Mouse (Mus musculus): Measurements from ENCODE around the gene Epo. TPM values are rescaled to one million over a fixed set of nuclear protein-coding genes. Genes with fewer than 3 reads are reported as not detected.

The Epo gene
- polyA plus RNA-seq (2017; shearing (Covaris generic)): not detected

DNA sequence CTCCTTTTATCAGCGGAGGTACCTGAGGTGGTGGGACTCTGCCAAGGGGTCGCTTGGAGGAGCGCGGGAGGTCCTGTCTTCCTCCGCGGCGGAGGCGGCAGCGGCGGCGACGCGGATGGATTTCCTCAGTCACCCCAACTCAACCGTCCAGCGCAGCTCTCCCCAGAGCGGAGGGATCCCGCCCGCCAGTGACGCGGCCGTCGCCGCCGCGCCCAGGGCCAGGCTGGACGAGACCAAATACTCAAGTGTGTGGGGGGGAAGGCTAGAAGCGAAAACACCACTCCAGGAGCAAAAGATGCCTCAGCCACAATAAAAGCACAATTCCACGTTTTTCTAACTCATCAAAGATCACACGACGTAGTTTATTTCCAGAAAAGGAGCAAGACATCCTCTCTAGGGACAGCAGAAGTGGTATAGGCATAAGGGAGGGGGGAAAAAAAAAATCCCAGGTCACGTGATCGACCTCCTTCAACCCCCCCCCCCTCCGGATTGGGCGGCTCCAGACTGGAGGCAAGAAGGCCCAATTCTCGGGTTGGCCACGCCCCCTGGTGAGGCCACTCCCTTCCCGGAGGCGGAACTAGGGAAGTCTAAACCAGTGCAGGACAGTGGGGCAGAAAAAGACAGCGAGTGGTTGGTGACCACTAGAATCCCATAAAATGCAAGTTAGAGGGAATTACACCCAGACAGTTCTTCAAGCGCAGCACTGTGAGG, at the start of gene Epo, which contains the start of gene Gnb2:
Gene Epo, minus strand, starts transcription at position 126 of the 711 bp plus-strand sequence.
Gene Gnb2, minus strand, starts transcription at position 394 of the 711 bp plus-strand sequence.

DNA sequence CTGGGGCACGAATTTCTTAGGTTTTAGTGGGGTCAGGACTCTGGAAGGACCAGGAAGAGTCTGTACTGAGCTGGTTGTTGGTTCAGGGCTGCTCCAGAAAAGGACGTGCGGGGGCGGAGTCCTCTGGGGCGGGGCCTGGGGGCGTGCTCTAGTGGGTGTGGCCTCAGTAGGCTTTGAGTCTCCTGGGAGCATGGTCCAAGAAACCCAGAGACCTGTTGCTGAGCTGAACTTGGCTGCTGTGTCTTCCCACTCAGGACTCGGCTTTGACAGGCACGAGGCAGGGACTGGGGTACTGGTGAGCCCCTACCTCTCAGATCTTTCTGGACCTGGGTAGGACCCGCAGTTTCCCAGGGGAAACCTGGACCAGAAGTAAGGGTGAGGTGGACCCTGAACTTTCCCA, 36.6 kb upstream of the Epo start, which contains the start of gene Tfr2:
Gene Tfr2, plus strand, starts transcription at position 176 of the 400 bp plus-strand sequence.

DNA sequence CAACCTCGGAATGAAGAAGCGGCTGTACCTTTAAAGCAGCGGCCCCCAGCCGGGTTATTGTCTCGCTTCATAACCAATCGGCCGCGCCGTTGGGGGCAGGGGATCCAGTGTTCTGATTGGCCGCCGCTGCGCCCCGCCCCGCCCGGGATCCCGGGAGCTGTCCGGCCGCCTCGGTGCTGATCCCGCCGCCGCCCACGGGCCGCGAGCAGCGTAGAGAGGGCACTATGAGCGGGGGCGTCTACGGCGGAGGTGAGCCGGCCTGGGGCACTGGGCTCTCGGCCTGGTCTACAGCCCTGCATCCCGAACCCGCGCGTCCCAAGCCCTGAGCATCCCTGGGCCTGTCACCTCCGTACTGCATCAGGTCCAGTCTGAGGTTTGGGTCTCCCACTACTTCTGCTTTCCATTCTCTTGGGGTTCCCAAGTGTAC, 20.4 kb upstream of the Epo start, which contains the start of gene Actl6b:
Gene Actl6b, plus strand, starts transcription at position 107 of the 427 bp plus-strand sequence.

DNA sequence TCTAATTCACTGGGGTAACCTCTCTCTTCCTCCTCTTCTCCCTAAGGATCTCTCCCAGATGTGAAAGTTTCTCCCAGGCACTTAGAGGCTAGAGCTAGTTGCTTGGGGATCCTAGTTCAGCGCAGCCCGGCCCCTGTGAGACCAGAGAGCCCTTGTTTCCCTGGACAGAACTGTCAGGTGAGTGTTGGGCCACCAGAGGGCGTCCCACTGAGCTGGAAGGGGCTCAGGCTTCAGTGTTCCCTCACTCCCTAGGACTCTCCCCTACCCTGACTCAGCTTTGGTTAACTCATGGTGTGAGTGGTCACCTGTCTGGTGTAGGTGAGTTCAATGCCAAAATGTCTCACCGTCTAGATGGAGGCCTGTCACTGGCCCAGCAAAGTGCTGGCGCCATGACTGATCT, 14.6 kb downstream of the Epo start, which contains the start of gene Gigyf1:
Gene Gigyf1, plus strand, starts transcription at position 113 of the 400 bp plus-strand sequence.

DNA sequence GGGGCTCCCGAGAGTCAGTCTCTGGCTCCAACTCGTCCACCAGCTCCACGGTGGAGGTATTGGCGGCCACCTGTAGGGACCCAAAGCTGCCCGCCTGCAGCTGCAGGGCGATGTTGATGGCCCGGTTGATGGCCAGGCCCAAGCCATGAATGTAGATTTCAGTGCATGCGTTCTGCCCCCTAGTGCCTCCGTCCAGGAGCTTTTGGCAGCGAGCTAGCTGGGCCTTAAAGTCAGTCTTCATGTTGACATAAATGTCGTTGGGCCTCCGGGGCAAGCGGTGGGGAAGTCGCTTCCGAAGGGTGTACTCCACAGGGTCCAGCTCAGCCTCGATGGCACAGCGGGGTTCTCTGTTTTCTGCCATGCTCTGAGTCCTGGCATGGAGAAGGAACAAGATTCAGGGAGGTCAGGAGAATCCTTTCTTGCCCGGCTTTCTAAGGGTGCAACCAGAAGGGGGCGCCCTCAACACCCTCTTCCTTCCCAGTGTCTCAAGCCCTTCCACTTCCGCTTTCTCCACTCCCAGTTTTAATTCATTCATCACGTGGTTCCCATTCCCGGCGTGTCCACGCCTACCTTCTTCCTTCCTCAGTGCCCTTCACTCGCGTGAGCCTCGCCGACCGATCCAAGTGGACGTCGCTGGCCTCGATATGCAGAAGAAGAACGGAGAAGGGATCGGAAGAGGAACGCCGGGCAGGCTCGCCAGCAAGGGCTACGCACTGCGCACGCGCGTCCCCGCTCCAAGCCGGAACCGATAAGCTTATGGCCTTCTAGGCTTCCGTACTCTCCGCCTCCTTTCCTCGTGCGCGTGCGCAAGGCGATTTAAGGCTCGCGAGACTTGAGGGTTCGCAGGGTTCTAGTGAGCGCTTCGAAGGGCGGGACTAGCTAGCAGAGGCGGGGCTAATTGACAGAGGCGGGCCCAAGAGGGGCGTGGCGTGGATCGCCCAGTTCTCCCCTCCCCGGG, 31.1 kb downstream of the Epo start, which contains the start of gene Pop7:
Gene Pop7, minus strand, starts transcription at position 810 of the 958 bp plus-strand sequence.

DNA sequence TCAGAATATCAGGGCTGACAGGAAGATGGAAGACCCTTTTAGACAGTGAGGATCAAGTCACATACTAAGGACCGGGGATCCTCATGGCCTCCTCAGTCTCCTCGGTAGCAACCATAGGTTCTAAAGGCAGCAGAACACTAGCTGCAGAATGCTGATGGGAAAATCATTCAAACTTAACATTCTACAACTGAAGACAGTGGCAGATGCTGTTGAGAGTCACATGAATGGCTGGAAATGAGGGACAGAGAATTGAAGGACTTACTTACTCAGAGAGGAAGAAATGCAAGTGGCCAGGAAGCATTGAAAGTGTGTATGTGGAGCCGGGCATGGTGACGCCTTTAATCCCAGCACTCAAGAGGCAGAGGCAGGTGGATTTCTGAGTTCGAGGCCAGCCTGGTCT, 56.1 kb downstream of the Epo start, which contains the start of gene Zan:
Gene Zan, minus strand, starts transcription at position 101 of the 400 bp plus-strand sequence.

Other genes starting within 250 kb of the Epo start
- 0.14 TPM for gene Ache, start 245.7 kb downstream of the Epo start, polyA plus RNA-seq (2017; shearing (Covaris generic))
- gene Ufsp1, start 238.6 kb downstream of the Epo start, polyA plus RNA-seq (2017; shearing (Covaris generic)): 2.7 TPM
- 86.0 TPM for gene Srrt, start 225.6 kb downstream of the Epo start, polyA plus RNA-seq (2017; shearing (Covaris generic))
- 6.0 TPM for gene Trip6, start 218.8 kb downstream of the Epo start, polyA plus RNA-seq (2017; shearing (Covaris generic))
- gene Slc12a9, start 199.6 kb downstream of the Epo start, polyA plus RNA-seq (2017; shearing (Covaris generic)): 29.4 TPM
- not detected for gene Ephb4, start 183.1 kb downstream of the Epo start, polyA plus RNA-seq (2017; shearing (Covaris generic))
- gene Zan, start 56.2 kb downstream of the Epo start, polyA plus RNA-seq (2017; shearing (Covaris generic)): 0.31 TPM
- gene Pop7, start 30.7 kb downstream of the Epo start, polyA plus RNA-seq (2017; shearing (Covaris generic)): 55.9 TPM
- 4.2 TPM for gene Gigyf1, start 14.7 kb downstream of the Epo start, polyA plus RNA-seq (2017; shearing (Covaris generic))
- 123 TPM for gene Gnb2, start 268 bp upstream of the Epo start, polyA plus RNA-seq (2017; shearing (Covaris generic))
- gene Actl6b, start 20.3 kb upstream of the Epo start, polyA plus RNA-seq (2017; shearing (Covaris generic)): not detected
- 0.87 TPM for gene Tfr2, start 36.6 kb upstream of the Epo start, polyA plus RNA-seq (2017; shearing (Covaris generic))
- gene Mospd3, start 67.8 kb upstream of the Epo start, polyA plus RNA-seq (2017; shearing (Covaris generic)): 104 TPM
- 1.0 TPM for gene Pcolce, start 80.5 kb upstream of the Epo start, polyA plus RNA-seq (2017; shearing (Covaris generic))
- gene Fbxo24, start 95.8 kb upstream of the Epo start, polyA plus RNA-seq (2017; shearing (Covaris generic)): 0.86 TPM
- gene Lrch4, start 95.9 kb upstream of the Epo start, polyA plus RNA-seq (2017; shearing (Covaris generic)): 327 TPM
- 87.2 TPM for gene Gm20605, start 95.9 kb upstream of the Epo start, polyA plus RNA-seq (2017; shearing (Covaris generic))
- gene Sap25, start 108.1 kb upstream of the Epo start, polyA plus RNA-seq (2017; shearing (Covaris generic)): 141 TPM
- not detected for gene Irs3, start 112.5 kb upstream of the Epo start, polyA plus RNA-seq (2017; shearing (Covaris generic))
- gene Agfg2, start 151.5 kb upstream of the Epo start, polyA plus RNA-seq (2017; shearing (Covaris generic)): 21.6 TPM
- gene Nyap1, start 208.4 kb upstream of the Epo start, polyA plus RNA-seq (2017; shearing (Covaris generic)): 0.98 TPM
- gene Tsc22d4, start 212.5 kb upstream of the Epo start, polyA plus RNA-seq (2017; shearing (Covaris generic)): 441 TPM
- gene Ppp1r35, start 245.6 kb upstream of the Epo start, polyA plus RNA-seq (2017; shearing (Covaris generic)): 21.1 TPM